Mouse (Mus musculus) gonadal fat pad, adult 2 months (tissue): Measurements from ENCODE around the gene Lbr. TPM values are rescaled to one million over a fixed set of nuclear protein-coding genes. Genes with fewer than 3 reads are reported as not detected.

Experiments
- DNase-seq: peaks from one replicate; pipeline ENCODE4 v3.0.0-alpha.2; 2012; ENCODE audit warnings: low read depth
- polyA plus RNA-seq: library from polyadenylated mRNA; depleted of rRNA; stranded (reverse); fragments of >200 nt; gene quantifications from 2 replicates; pipeline ENCODE4 v1.2.3, GENCODE M21; 2012; rRNA removed

Gene Lbr
- 13.6 and 15.8 TPM in 2 replicates for polyA plus RNA-seq

GRCm38 (mm10) chr1:181842781-181843180 is at the start of gene Lbr:
TSS of gene Lbr (minus strand) at chr1:181843046.
- DNase-seq, result no peak

GRCm38 (mm10) chr1:181889670-181890069 is 46.8 kb upstream of the Lbr start:
- no peak for DNase-seq

GRCm38 (mm10) chr1:181888801-181889200 is 46.0 kb upstream of the Lbr start:
- DNase-seq, result no peak

GRCm38 (mm10) chr1:181881532-181881931 is 38.7 kb upstream of the Lbr start:
- DNase-seq, result no peak

DNA sequence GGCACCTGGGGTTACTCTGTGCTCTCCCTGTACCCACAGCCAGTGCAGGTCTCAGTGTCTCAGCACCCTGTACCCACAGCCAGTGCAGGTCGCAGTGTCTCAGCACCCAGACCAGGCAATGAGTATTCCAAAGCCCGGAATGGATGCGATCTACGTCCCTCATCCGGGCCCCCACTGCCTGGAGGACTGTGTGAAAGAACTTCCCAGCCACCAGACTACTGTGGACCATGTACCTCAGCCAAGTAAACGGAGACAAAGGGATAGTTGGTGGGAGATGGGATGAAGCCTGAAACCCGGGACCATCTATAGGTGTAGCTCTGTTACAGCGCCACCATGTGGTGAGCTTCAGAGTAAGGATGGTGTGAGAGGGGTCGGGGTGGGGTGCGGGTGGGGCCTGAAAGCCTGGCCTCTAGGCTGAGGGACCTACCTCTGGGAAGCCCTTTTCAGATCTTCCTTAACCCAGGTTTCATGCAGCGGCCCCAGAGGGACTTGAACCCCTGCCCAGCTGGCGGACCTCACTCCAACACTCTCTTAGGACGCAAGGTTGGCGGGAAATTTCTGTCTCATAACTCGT is 38.0 kb upstream of the Lbr start:
- no peak for DNase-seq

- no peak for DNase-seq
These were observed 35.6 kb upstream of the Lbr start for GRCm38 (mm10) chr1:181878436-181878835.

- no peak for DNase-seq
These were observed 34.2 kb upstream of the Lbr start for GRCm38 (mm10) chr1:181877088-181877487.

DNA sequence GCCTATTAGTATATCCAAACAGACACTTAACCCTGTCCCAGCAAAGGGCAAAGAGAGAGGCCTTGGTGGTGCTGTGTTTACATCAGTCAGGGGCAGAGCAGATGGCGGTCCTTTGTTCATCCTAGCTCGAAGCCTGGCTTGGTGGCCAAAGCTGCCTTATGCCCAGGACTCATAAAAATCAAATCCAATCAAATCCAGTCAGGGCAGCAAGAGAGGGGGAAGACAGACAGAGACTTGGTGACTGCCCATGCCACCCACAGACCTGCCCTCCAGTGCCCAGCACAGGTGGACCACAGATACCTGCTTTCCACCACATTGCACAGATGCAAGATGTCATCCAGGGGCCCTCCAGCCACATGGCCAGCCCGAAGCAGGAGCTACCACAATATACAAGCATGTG is 33.8 kb upstream of the Lbr start:
- no peak for DNase-seq

GRCm38 (mm10) chr1:181873086-181873920 is 30.5 kb upstream of the Lbr start:
- DNase-seq, result no peak

GRCm38 (mm10) chr1:181872639-181873038 is 29.8 kb upstream of the Lbr start:
- no peak for DNase-seq

- DNase-seq, result no peak
These were observed 23.8 kb upstream of the Lbr start for GRCm38 (mm10) chr1:181866429-181867280.

DNA sequence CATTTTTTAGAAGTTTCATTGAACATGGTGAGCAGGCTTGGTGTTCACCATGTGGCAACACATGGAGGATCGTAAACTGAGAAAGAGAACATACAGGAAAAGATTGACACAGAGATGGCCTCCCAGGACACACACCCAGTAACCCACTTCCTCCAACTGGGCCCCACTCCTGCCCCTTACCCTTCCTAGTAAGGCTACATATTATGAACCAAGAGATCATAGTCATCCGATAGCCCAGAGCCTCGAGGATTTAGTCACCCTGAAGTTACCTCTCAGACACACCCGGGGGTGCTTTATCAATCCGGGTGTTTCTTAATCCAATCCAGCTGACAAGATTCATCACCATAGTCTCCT is 23.0 kb upstream of the Lbr start:
- no peak for DNase-seq

GRCm38 (mm10) chr1:181864971-181865862 is 22.4 kb upstream of the Lbr start:
- no peak for DNase-seq

- DNase-seq, result no peak
These were observed 20.6 kb upstream of the Lbr start for GRCm38 (mm10) chr1:181863431-181863830.

GRCm38 (mm10) chr1:181862676-181863374 is 20.0 kb upstream of the Lbr start:
- DNase-seq, result no peak

GRCm38 (mm10) chr1:181861181-181861902 is 18.5 kb upstream of the Lbr start:
- no peak for DNase-seq

DNA sequence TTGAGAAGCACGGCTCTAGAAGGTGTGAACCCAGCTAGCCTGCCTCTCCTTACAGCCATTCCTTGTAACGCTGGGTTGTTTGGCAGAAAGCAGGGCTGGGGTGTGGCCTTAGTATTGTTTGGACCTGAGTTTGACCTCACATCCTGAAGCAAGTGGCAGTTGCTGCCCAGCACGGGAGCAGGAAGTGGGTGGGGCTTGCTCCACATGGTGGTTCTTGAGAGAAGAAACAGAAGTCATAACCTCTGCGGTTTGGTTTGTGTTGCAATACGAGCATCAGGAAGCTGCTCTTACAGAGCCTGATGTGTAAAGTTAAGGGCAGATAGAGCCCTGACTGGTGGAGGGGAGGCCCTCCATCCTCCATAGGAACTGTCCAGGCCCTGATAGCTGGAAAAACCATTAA is 17.8 kb upstream of the Lbr start:
- no peak for DNase-seq

- no peak for DNase-seq
These were observed 13.5 kb upstream of the Lbr start for GRCm38 (mm10) chr1:181856329-181856728.

GRCm38 (mm10) chr1:181854829-181855228 is 12.0 kb upstream of the Lbr start:
- DNase-seq, result no peak

DNA sequence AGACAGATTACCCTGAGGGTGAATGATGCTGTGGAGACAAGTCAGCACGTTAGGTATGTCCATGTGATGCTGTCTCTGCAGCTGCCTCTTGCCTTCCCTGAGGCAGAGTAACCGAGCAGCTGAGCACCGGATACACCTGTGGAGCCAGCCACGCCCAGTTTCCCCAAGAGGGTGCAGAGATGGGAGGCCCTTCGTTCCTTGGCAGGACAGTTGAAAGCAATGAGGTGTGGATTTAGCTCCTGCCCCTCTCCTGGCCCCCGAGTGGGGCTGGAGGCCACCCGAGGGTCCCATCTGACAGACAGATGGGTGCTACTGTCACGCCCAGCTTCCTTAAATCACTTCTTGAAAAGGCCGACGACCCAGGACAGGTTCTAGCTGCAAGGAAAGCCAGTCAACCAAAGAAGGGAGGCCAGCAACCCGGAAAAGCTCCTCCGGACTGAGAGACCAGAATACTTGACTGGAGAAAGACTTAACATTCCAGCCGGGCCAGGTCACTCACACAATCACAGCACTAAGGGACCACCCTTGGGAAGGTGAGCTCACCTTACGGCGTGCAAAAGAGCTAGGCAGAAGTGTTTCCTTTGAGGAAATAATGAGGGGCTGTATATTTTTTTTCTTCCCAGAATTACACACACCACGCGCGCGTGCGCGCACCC is 10.4 kb upstream of the Lbr start:
- DNase-seq, result no peak
